Mouse (Mus musculus): ENCODE data around the gene Elmod2.

Gene Elmod2

GRCm38 (mm10) chr8:83285391-83285790, 46.9 kb downstream of the Elmod2 start:
- intact Hi-C loops (cut with DNase I), result no loop called here

- intact Hi-C loops (cut with DNase I), result no loop called here
These were observed 53.9 kb downstream of the Elmod2 start for GRCm38 (mm10) chr8:83278431-83278830.

- intact Hi-C loops (cut with DNase I), result no loop called here
These were observed 57.8 kb downstream of the Elmod2 start for GRCm38 (mm10) chr8:83274470-83274869.

GRCm38 (mm10) chr8:83272464-83272863, 59.8 kb downstream of the Elmod2 start:
- intact Hi-C loops (cut with DNase I), result no loop called here

GRCm38 (mm10) chr8:83271172-83271571, 61.1 kb downstream of the Elmod2 start:
- intact Hi-C loops (cut with DNase I), result no loop called here

Data from adrenal gland (tissue).